Mouse (Mus musculus) bone marrow macrophage, adult 2 months (primary cell): ENCODE results near the gene 1700010I14Rik.

ENCODE experiments used
- CTCF ChIP-seq: IDR thresholded peaks from 2 replicates; pipeline ENCODE4 v1.5.1; 2012; ENCODE audit warnings: low read depth, mild to moderate bottlenecking, low read length, moderate library complexity
- POLR2A ChIP-seq: IDR thresholded peaks from 2 replicates; pipeline ENCODE4 v1.6.1; 2012; ENCODE audit warnings: mild to moderate bottlenecking, low read depth, low read length, borderline replicate concordance

DNA sequence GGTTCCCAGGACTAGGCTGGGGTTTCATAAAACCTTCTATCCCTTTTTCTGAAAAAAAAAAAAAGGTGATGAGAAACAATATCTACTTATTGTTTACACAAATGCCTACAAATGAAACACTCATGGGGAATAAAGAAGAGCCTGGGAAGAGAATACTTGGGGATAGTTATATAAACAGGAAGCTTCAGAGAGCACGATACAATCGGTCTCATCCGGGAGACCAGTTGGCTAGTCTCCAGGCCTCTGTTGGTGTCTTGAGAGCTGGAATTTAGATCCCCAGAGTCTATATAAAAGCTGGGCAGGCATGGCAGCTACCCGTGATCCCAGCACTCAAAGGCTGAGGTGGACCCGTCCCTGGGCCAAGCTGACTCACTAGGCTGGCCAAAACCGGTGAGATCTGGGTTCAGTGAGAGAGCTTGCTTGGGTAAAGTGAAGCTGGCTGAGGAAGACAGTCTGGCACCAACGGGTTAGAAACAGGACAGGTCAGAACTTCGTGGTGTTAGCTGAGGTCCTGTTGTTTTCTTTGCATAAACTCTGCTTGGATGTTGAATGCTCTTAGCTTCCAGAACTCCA, 71.3 kb downstream of the 1700010I14Rik start:
- TF ChIP-seq CTCF = no peak
- no peak for TF ChIP-seq POLR2A
